Comparison of ENCODE assay signal across 8 mouse cellular contexts in genomic region chr11:101968791-101969190, GRCm38 (mm10). TPM values are rescaled to one million over a fixed set of nuclear protein-coding genes. Genes with fewer than 3 reads are reported as not detected.
DNase-seq lines count a peak whose midpoint lies in the region; ATAC-seq lines count a peak whose summit lies in the region.

No protein-coding gene starts in this region.

- no peak overlapping the region for H3K9ac ChIP-seq in hindbrain, embryonic 15.5 days

- H3K27ac ChIP-seq in hindbrain, embryonic 15.5 days (replicated peaks), result no peak overlapping the region

- no peak overlapping the region for H3K4me3 ChIP-seq in hindbrain, embryonic 15.5 days

- H3K27me3 ChIP-seq in hindbrain, embryonic 15.5 days, result peaks cover 25% of the 10 kb centered on the region

- WGBS in hindbrain, embryonic 15.5 days, result 0% methylated on average over 5 of the region's 5 CpGs

- DNase-seq in ZHBTc4 (ENCODE audit: low read depth, low spot score), result peak; percentile 94
- peak; percentile 85 to 90 for DNase-seq in cerebellum, postnatal 36 days
- peak; percentile 80 for DNase-seq in gastrocnemius, adult 18-20 months (ENCODE audit: low spot score)
- peak; percentile 69 to 77 for DNase-seq in layer of hippocampus, postnatal 36 days
- peak; percentile 72 to 86 for DNase-seq in lung, postnatal 4 days
- DNase-seq in right cerebral cortex, postnatal 14 days, result peak; percentile 83
- peak; percentile 73 to 79 for DNase-seq in urinary bladder, postnatal 36 days (ENCODE audit: low spot score in 2 of 2)

- H3K4me2 ChIP-seq in hindbrain, embryonic 15.5 days, result no peak overlapping the region

- peak; percentile 64; the same call in 1 of the 2 replicates for ATAC-seq in hindbrain, embryonic 15.5 days (ENCODE audit: low FRiP score, low read depth)

- H3K36me3 ChIP-seq in hindbrain, embryonic 15.5 days, result no peaks in the 10 kb centered on the region

- H3K4me1 ChIP-seq in hindbrain, embryonic 15.5 days (replicated peaks), result peaks cover 13% of the 10 kb centered on the region

- H3K9me3 ChIP-seq in hindbrain, embryonic 15.5 days, result no peaks in the 10 kb centered on the region

RNA-seq across cellular contexts. Expression of gene Sost, which starts 2.0 kb away (rescaled TPM):
- total RNA-seq in gastrocnemius, adult 18-20 months (2021), result not detected
- polyA plus RNA-seq in hindbrain, embryonic 15.5 days (2015; fragmentation: Nextera tagmentation; extraction: Ambion mirVana), result 0.06 and 0.09 TPM in 2 replicates
- not detected for total RNA-seq in layer of hippocampus, postnatal 36 days (2021)

RNA-seq across cellular contexts. Expression of gene Cfap97d1, which starts 15.3 kb away (rescaled TPM):
- total RNA-seq in gastrocnemius, adult 18-20 months (2021), result not detected
- not detected in 2 replicates for polyA plus RNA-seq in hindbrain, embryonic 15.5 days (2015; fragmentation: Nextera tagmentation; extraction: Ambion mirVana)
- not detected for total RNA-seq in layer of hippocampus, postnatal 36 days (2021)

RNA-seq across cellular contexts. Expression of gene Dusp3, which starts 18.0 kb away (rescaled TPM):
- 100 to 1,000 TPM; 153 to 161 TPM for total RNA-seq in gastrocnemius, adult 18-20 months (2021)
- polyA plus RNA-seq in hindbrain, embryonic 15.5 days (2015; fragmentation: Nextera tagmentation; extraction: Ambion mirVana), result 25.4 and 25.9 TPM in 2 replicates
- 100 to 1,000 TPM; 138 to 158 TPM for total RNA-seq in layer of hippocampus, postnatal 36 days (2021)

RNA-seq across cellular contexts. Expression of gene Mpp3, which starts 59.5 kb away (rescaled TPM):
- 10 to 100 TPM; 15.7 to 24.5 TPM for total RNA-seq in gastrocnemius, adult 18-20 months (2021)
- polyA plus RNA-seq in hindbrain, embryonic 15.5 days (2015; fragmentation: Nextera tagmentation; extraction: Ambion mirVana), result 55.9 and 56.2 TPM in 2 replicates
- 10 to 100 TPM; 88.5 to 90.2 TPM for total RNA-seq in layer of hippocampus, postnatal 36 days (2021)
